Mouse (Mus musculus): ENCODE results near the gene Lhfpl2.

DNA sequence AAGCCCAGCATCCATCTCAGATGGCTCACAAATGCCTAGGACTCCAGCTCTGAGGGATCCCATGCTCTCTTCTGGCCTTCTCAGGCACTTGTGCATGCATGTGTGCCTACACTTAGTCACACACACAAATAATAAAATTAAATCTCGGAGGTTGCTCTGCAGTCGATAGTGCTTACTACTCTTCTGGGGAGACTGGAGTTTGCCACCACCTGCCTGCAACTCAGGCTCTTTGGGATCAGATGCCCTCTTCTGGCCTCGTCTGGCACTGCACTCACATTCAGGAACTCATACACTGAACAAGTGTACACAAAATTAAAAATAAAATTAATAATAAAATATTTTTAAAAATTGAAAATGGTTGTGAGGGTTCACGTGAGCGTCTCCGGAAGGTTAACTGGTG lies 2.2 kb downstream of the Lhfpl2 start:
- TF ChIP-seq CTCF (IDR thresholded peaks at IDR 0.05; ENCODE audit: borderline replicate concordance, insufficient read depth, low read depth, low read length) (peak; percentile 19; the same call in 1 of the 2 replicates), POLR2A (IDR thresholded peaks at IDR 0.05; ENCODE audit: borderline replicate concordance, insufficient read depth, low read length) (no peak)
